Mouse (Mus musculus): ENCODE data around the gene Tmod2.
"Not testable (repeated sequence)": the region's sequence is repeated elsewhere in the genome, so short reads cannot be mapped to it uniquely, and the experiment has no call there.

Gene Tmod2

DNA sequence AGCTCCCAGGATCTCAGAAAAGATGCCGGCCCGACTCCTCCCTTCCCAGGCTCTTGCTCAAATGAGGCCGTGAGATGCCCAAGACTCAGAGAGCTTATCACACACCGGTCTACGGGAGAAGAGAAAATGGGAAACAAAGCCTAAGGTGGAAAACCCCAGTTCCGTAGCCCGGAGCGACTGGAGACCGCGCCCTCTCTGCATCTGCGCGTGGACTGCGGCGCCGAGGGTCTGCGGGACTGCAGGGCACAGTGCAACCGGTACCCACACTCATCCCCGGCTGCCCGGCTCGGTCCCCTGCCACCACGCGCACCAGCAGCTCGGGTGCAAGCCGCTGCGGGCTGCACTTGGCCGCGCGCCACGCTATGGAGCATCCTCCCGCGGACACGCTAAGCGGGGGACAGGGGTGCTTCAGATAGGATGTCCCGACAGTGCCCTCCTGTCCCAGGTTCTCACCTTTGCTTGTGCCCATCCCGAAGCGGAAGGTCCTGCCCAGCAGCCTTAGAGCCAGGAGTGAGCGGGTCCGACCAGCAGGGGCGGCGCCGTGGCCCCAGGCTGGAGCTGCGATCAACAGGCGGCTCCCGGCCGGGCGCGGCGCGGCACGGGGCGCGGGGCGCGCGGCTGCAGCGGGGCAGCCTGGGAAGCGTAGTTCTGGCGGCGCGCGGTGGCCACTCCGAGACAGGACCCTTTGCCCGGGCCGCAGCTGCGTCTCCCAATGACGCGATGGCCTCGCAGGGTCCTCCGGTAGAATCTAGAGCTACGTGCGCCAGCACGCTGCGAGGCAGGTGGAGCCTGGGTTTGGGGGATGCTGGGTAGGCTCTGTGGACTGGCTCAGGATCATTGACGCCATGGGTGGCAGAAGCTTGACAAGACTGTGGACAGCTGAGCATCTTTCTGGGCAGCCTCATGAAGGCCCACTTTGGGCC lies at the start of gene Tmod2:
TSS of gene Tmod2 (minus strand) at position 755 of the 923 bp plus-strand sequence.
- DNase-seq (ENCODE audit: low spot score in 2 of 2): peak; percentile 86 to 90

DNA sequence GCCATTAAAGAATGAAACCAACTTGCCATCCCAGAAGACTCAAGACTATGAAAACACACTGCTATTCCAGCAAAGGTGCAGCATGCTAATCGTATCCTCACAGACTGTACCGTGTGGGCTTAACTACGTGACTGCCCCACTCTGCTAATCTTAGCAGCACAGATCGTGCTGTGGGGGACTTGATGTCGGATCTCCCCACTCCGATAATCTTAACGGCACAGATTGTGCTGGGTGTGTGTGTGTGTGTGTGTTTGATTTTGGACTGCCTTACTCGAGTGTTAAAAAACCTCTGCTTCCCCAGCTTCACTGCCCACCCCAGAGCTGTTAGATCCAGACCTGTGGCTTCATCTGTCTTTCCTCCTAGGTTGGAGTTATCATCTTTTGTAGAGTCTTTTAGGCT lies 49.8 kb upstream of the Tmod2 start:
- DNase-seq (ENCODE audit: low spot score in 2 of 2): peak in 1 of 2 experiments; percentile 55

DNA sequence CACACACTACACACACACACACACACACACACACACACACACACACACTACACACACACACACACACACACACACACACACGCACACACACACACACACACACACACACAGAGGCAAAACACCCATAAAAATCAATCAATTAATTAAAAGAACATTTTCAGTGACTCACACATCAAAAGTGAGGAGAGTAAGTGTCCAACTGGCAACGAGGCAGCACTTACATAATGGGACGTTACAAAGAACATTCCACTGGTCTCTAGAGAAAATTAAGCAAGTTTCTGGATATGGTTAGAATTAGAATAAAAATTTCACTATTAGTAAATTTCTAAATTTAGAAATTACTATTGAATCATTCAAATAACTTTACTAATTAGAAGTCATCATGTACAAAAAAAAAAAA lies 45.3 kb upstream of the Tmod2 start:
- not testable (repeated sequence) for DNase-seq (ENCODE audit: low spot score in 2 of 2)

DNA sequence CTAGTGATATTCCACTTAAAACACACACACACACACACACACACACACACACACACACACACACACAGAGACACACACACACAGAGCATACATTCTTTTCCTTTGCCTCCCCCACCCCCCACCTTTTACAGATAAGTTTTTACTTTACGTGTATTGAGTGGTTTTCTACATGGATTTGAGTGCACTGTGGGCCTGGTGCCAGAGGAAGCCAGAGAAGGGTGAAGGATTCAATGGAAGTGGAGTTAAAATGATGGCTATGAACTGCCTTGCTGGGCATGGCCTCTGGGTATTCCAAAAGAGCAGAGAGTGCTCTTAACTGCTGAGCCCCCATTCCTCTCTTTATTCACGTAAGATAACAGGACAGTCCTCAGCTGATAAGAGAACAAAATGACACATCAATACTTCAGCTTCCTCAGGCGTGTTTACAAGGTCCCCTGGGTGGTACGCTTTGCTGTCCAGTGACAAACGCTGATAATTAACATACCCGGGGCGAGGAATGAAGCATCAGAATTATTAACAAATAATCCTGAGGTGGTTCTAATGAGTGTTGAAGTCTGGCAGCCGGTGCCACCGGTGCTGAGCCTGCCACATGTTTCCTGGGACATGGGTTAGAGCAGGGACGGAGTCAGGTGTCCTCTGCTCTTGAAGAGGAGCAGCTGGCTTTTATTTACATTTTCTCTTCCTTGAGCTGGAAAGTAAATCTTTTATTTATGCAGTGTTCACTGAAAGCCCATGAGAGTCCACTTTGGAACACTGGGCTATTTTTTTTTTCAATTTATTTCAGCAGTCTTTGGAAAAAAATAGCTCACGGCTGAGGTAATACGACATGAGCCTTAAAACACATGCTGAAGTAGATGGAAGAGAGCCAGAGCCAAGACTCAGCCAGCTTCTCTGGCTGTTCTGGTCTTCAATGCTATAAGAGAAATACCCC lies 43.1 kb upstream of the Tmod2 start:
- DNase-seq (ENCODE audit: low spot score in 2 of 2): no peak

DNA sequence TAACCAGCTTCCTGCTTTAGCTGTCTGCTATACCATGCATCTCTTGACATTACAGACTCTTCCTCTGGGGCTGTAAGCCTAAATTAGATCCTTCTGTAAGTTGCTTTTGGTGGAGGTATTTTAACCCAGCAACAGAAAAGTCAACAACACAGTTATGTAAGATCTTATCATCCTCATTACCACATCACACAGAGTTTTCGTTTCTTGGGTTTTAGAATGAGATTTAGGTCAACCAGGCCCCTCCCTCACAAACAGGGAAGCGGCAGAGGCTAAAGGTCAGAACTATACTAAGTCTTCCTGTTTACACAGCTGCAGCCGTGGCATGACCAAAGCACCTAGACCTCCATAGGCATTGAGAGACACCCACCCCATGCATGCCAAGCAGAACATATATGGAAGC lies 34.3 kb upstream of the Tmod2 start:
- DNase-seq (ENCODE audit: low spot score in 2 of 2): no peak

DNA sequence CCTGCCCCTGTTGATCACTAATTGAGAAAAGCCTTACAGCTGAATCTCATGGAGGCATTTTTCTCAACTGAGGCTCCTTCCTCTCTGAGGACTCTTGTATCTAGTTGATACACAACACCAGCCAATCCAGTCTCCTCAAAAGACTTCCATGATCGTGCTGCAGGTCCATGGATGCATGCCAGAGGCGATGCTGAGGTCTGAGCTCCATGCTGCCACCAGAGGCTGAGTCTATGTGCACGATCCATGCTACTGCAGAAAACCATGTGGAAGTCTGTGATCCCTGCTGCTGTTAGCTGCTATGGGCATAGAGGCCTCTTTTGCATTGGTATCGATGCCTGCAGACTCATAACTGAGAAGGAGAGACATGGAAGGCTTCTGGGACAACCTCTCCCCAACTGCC lies 23.1 kb upstream of the Tmod2 start:
- DNase-seq (ENCODE audit: low spot score in 2 of 2): no peak

DNA sequence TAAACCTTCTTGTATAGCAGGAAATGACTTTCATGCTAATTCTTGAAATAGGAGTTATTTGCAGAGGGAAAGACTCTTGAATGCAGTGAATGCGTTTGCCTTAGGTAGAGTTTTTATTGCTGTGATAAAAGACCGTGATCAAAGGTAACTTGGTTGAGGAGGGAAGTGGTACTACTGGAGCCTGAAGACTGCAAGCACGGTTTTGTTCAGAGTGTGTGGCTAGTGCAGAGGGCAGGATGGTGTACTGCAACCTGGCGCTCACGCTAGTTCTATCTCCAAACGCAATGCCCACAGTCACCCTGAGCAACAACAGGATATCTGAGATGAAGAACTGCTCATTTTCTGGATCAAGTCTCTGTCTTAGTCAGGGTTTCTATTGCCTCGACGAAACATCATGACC lies 22.5 kb upstream of the Tmod2 start:
- no peak for DNase-seq (ENCODE audit: low spot score in 2 of 2)

DNA sequence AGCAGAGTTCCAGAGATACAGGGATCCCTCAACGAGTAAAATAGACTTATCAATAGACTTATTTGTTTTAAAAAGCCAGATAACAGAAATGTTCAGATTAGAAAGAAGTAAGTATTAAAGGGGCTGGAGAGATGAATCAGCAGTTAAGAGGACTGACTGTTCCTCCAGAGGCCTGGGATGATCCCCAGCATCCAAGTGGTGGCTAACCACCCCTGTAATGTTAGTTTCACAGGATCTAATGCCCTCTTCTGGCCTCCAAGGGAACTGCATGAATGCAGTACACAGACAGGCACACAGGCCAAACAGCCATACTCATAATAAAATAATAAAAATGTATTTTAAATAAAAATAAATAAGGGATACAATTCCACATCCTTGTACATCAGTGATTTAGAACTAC lies 21.8 kb upstream of the Tmod2 start:
- DNase-seq (ENCODE audit: low spot score in 2 of 2): no peak

DNA sequence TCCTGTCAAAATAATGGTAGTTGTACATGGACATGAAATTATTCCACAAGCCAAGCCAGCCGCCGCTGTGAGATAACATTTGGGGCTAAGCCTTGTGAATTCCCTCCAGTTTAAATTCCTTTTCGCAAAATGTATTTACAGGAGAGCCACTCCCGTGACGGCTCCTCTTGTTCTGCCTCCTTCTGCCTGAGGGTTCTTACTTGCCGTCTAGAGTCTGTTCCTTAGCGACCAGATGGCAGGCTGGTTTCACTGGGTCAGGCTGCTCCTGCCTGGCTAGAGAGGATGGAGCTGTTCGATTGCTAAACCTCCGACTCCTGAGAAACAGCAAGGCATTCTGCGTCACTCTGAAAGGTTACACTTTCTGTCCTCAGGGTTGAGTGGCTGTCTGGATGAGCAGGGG lies 21.0 kb upstream of the Tmod2 start:
- DNase-seq (ENCODE audit: low spot score in 2 of 2): no peak

DNA sequence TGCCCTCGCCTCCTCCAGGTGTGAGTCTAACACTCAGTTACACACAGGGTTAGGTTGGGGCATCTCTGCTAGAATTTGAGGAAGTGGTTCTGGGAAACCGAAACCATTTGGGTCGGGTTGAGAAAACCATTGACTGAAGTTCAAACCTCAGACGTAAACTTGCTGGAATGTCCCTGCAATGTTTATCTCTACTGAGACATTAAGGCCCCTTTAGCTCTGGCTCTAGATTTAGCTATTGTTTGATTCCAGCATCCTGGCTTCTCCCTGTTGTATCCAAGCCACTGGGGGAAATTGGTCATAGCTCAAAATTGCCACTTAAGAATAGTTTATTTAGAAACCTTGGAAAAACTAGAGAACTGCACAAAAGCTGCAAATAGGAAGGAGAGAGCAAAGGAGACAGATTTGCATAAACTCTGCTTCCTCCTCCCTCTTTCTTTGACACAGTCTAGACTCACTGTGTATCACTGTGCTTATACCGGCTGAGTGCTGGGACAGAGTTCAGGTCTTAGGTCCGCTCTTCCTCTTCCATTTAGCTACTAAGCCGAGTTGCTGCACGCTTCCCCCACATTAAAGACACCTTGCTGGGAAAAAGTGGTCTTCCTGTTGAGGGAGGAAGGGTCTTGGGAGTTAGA lies 19.8 kb upstream of the Tmod2 start:
- no peak for DNase-seq (ENCODE audit: low spot score in 2 of 2)

DNA sequence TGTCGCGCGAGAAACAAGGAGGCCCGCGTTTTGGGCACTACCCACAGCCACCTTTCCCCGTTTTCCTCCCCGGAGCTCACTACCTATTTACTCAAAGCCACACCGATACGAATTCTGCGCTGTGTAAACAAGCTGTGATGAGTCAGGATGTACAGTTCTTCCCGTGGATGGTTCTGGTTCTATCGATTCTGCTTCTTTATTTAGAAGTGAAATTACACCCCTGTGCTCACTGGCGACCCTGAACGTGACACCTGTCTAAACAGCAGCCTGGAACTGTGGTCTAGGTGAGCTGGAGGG lies 15.1 kb upstream of the Tmod2 start:
- DNase-seq (ENCODE audit: low spot score in 2 of 2): no peak

DNA sequence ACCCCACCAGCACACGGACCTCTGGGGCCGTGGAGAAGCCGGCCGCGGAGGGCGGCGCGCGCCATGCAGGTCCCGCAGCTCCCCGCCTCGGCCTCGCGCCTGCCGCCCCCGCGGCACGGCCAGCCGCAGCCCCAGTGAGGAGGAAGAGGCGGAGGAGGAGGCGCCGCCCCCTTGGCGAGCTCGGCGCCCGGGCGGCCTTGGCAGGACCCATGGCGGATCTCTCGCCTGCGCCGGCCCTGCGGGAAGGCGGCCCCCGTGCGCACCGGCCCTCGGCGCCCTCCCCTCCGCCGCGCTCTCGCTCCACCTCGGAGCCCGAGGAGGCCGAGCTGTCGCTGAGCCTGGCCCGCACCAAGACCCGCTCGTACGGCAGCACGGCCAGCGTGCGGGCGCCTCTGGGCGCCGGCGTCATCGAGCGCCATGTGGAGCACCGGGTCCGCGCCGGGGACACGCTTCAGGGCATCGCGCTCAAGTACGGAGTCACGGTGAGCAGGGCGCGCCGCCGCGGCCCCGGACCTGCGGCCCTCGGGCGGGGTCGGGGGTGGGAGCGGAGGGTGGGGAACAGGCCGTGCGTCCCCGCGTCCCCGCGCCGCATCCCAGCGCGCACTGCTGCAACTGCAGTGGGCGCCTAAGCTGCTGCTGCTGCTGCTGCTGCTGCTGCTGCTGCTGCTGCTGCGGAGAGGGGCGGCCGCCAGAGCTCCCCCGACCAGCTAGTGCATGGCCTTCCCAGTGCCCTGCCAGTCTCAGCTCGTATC lies 14.6 kb upstream of the Tmod2 start, which contains the start of gene Lysmd2:
TSS of gene Lysmd2 (plus strand) at position 186 of the 752 bp plus-strand sequence.
- DNase-seq (ENCODE audit: low spot score in 2 of 2): peak; percentile 81

DNA sequence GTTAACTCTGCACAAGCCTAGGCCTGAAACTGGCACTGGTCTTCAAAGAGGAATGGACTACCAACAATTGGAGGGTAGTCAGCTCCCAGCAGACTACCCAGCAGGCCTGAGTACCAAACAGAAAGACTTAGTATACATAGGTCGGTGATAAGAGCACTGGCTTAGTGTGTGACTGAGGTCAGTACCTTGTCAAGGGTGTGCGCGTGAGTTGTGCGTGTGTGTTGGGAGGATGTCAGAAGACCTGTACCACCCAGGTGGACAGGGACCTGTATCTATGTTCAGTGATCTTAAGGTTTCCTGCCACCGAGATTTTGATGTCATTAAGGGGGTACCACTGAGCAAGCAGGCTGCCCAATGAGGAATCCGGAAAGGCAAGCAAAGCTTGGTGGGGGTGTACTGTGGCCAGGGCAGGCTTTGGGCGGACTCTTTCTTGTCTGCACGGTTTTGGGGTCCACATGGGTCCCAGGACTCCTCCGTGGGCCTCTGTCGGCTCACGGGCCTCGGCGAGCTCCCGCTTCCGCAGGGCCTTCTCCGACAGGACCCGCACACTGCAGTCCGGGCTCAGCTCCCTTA lies 13.9 kb upstream of the Tmod2 start:
- no peak for DNase-seq (ENCODE audit: low spot score in 2 of 2)

DNA sequence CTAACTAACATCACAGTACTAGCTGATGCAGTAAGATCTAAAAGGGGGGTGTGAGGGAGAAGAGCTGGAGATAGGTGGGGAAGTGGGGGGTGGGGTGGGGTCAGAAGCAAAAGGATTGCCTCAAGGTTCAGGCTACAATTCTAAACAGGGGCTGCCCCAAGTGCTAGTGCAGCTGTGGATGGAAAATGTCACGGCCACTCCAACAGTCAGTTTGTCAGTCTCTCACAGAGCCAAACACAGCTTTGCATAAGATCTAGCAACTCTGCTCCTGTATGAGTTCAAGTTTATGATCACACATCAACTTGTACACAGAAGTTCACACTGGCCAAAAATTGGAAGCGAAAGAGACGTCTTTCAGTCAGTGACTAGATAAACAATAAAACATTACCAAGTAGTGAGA lies 10.3 kb upstream of the Tmod2 start:
- DNase-seq (ENCODE audit: low spot score in 2 of 2): no peak

DNA sequence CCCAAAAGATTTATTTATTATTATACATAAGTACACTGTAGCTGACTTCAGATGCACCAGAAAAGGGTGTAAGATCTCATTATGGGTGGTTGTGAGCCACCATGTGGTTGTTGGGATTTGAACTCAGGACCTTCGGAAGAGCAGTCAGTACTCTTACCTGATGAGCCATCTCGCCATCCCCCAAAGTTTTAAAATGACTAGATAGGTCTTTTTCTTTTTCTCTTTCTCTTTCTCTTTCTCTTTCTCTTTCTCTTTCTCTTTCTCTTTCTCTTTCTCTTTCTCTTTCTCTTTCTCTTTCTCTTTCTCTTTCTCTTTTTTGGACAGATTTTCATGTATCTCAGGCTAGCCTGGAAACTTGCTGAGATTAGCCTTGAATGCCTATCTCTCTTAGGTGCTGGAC lies 8.6 kb upstream of the Tmod2 start:
- DNase-seq (ENCODE audit: low spot score in 2 of 2): not testable (repeated sequence)

DNA sequence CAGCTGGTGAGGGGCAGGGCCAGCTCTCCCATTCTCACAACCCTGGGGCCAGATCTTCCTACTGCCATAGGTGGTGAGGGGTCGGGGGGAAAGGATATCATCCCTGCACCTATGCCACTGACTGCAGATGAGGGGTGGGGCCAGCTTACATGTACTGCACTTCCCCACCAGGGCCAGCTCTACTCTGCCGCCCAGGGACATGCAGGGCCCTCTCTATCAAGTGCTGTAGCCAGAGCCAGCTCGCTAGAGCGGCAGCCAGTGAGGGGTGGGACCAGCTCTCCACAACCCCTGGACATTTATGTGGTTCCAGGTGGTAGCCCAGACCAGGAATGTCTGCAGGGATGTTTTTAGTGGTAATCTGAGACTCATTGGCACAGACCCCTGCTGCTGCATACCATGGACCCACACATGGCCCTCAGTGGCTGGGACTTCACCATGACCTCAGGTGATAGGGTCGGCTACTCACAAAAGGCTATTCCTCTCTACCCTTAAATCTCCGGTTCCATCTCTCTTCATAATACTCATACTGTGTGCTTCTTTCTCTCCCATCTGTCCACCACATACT lies 7.8 kb upstream of the Tmod2 start:
- no peak for DNase-seq (ENCODE audit: low spot score in 2 of 2)

DNA sequence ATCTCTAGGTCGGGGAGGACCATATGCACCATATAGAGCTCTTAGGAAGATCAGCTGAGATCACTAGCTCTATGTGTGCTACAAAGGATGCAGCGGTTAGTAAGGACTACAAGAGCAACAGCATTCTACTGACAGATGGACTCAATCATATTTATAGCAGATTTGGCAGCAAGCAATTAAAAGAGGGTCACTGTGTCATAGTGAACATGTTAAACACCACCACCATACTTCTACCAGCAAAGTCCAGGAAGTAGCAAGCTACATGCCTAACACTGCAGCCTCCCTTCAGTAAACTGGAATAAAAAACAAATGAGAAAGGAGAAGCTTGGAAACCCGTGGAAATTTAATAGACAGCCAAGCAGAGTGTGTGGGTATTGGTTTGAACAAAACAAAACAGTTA lies 5.4 kb upstream of the Tmod2 start:
- no peak for DNase-seq (ENCODE audit: low spot score in 2 of 2)

DNA sequence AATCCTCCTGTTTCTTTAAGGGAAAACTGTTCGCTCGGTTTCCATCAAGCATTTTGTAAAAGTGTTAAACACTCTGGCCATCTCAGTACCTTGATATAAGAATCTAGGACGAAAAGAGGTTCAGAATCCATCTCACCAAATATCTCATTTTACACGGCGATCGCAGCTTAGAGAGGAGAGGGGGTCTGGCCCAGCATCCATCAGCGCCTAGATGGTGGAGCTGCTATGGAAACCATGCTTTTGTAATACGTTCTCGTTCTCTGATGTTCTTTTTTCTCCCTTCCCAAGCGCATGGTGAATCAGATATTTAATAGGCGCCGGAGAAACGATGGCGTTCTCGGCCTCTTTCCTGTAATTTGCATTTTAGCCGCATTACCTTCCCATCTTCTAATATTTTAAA lies 1.2 kb downstream of the Tmod2 start:
- peak in 1 of 2 experiments; percentile 50 for DNase-seq (ENCODE audit: low spot score in 2 of 2)

DNA sequence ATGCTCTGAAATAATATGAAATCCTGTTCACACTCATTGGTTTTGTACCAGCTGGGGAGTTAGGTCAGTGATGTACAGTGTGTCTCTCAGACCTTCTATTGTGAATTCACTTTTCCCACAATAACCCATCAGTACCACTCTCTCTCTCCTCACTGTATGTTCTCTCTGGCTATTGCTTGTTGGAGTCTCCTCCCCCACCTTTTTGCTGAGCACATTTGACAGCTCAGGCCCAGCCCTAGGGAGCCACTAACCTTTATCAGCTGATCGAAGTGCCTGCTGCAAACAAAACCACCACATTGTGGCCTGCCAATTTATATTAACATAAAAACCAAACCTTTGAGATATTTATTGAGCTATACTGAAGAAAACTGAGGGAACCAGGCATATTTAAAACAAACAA lies 1.6 kb downstream of the Tmod2 start:
- no peak for DNase-seq (ENCODE audit: low spot score in 2 of 2)

DNA sequence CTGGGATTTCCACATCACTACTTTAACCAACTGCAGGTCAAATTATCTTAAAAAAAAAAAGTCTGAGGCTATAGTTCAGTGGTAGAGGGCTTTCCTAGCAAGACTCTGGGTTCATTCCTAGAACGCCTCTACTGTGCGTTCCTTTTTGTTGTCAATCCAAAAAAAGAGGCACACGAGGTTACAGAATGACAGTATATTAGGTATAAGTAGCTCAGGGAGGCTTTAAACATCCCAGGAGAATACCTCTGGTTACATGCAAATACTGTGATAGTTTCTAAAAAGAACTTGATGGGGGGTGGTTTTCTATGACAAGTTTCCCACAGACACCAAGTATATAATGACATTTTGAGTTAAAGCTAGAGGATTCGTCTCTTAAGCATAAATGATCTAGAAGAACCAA lies 3.6 kb downstream of the Tmod2 start:
- DNase-seq (ENCODE audit: low spot score in 2 of 2): no peak

DNA sequence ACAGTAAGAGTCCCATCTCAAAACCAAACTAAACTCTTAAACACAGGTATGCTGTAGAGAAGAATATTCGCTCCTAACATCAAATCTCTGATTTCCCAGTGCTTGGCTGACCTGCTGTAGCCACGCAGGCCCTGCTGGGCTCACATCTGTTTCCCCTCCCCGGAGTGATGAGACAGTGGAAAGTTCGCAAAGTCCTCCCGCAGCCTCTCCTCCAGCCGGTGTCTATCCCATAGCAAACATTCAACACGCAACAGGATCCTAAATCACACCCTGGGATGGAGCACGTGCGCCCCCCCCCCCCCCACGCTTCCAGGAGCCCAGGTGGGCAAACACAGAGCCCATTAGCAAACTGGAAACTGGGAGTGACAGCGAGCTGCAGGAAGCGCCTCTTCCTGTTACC lies 9.6 kb downstream of the Tmod2 start:
- no peak for DNase-seq (ENCODE audit: low spot score in 2 of 2)
